Mouse (Mus musculus): ENCODE data around the gene 6430571L13Rik.

DNA sequence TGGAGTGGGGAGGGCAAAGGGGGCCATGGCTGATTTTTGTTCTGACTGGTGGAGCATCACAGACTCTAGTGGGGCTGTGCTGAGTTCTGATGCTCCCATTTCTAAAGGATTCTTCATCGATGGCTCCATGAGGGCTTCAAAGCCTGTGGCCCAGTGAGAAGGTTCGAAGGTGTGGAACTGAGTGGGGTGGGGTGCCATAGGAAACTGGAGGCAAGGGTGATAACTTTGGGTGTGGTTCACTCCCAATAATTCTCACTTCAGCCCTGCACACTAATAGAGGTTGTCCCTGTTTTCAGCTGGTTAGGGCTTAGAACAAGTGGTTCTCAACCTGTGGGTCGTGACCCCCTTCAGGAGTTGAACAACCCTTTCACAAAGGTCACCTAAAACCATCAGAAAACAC, 36.0 kb upstream of the 6430571L13Rik start:
- TF ChIP-seq CTCF (IDR thresholded peaks at IDR 0.05; ENCODE audit: borderline replicate concordance, control insufficient read depth, extremely low read depth, insufficient read depth, low read length, poor library complexity) (no peak), POLR2A (IDR thresholded peaks at IDR 0.05; ENCODE audit: control insufficient read depth, extremely low read depth, insufficient read depth, low read length, poor library complexity) (no peak)
